Mouse (Mus musculus): Measurements from ENCODE around the gene Cd48. TPM values are rescaled to one million over a fixed set of nuclear protein-coding genes. Genes with fewer than 3 reads are reported as not detected.

Gene Cd48
- polyA plus RNA-seq, 1 experiment from 2014 or later: 2.5 TPM

DNA sequence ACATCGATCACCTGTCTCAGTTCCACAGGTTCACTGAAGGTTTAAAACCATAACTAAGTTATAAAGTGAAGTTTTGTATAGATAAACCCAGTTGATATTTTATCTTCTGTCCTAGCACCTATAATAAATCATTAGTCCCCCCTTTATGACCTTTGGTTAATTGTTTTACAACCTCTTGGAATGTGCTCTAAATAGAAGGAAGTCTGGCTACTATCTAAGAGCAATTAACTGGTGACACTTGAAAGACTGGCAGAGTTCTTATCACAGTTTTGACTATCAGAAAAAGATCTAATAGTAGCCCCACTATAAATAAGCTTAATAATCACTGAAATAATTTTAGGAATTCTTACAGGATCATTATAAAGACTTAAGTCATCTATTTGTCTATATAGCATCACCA lies 34.4 kb downstream of the Cd48 start:
- no peak for ATAC-seq (replicated peaks; ENCODE audit: low FRiP score, low TSS enrichment, low read depth)
- Histone ChIP-seq H3K36me3 (ENCODE audit: control insufficient read depth, insufficient read depth, low read length) (no peaks in the 10 kb centered on the region), H3K4me3 (ENCODE audit: low read depth, low read length) (no peak overlapping the region), H3K27ac (ENCODE audit: low read depth) (no peak overlapping the region), H3K9ac (ENCODE audit: low read length) (no peak overlapping the region), H3K27me3 (replicated peaks; ENCODE audit: control insufficient read depth, insufficient read depth, low read length) (no peaks in the 10 kb centered on the region), H3K4me1 (replicated peaks; ENCODE audit: control insufficient read depth, insufficient read depth, low read length) (no peaks in the 10 kb centered on the region), H3K4me2 (ENCODE audit: low read length) (no peak overlapping the region), H3K9me3 (ENCODE audit: control insufficient read depth, low read length) (no peaks in the 10 kb centered on the region)
- no peak for DNase-seq (ENCODE audit: low spot score)
- 14% methylated on average over 1 of the region's 1 CpGs for WGBS

DNA sequence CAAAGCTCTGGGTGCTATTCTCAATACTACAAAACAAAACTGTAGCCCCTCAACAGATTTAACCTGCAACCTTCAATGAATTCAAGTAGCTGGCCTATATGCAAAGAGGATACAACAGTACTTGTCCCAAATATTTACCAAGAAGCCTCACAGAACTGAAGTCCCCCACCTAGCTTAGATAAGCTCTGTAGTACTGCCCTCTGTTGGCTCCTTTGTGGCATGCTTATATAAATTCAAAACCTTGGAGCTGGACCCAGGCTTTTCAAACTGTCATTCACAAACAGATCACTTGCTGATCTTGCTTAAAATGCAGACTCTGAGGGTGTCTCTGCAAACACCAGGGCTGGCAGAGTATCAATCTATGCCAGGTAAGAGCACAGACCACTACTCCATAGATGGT lies 49.4 kb downstream of the Cd48 start:
- H3K4me2 ChIP-seq (ENCODE audit: low read length): no peak overlapping the region
- no peaks in the 10 kb centered on the region for H3K27me3 ChIP-seq (replicated peaks; ENCODE audit: control insufficient read depth, insufficient read depth, low read length)
- H3K9ac ChIP-seq (ENCODE audit: low read length): no peak overlapping the region
- no peak for DNase-seq (ENCODE audit: low spot score)
- no peak overlapping the region for H3K4me3 ChIP-seq (ENCODE audit: low read depth, low read length)
- no peak overlapping the region for H3K27ac ChIP-seq (ENCODE audit: low read depth)
- H3K4me1 ChIP-seq (replicated peaks; ENCODE audit: control insufficient read depth, insufficient read depth, low read length): no peaks in the 10 kb centered on the region
- H3K36me3 ChIP-seq (ENCODE audit: control insufficient read depth, insufficient read depth, low read length): no peaks in the 10 kb centered on the region
- no peak for ATAC-seq (replicated peaks; ENCODE audit: low FRiP score, low TSS enrichment, low read depth)
- no peaks in the 10 kb centered on the region for H3K9me3 ChIP-seq (ENCODE audit: control insufficient read depth, low read length)

DNA sequence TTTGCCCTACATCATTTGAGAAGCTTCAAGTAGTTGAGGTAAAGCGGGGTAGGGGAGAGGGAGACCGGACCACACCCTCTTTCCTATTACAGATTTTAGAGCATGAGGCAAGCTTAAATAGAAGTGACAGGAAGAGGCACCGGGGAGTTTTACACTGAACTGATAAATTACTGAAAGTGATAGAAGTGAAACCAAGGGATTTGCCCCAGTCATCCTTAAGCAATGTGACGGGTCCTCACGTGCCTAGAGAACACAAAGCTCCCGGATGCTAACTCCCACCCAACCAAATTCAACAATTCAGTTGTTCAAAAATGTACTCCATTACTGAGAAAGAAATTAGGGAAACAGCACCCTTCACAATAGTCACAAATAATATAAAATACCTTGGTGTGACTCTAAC lies 53.1 kb downstream of the Cd48 start:
- Histone ChIP-seq H3K4me3 (ENCODE audit: low read depth, low read length) (no peak overlapping the region), H3K4me1 (replicated peaks; ENCODE audit: control insufficient read depth, insufficient read depth, low read length) (no peaks in the 10 kb centered on the region), H3K9ac (ENCODE audit: low read length) (no peak overlapping the region), H3K27ac (ENCODE audit: low read depth) (no peak overlapping the region), H3K36me3 (ENCODE audit: control insufficient read depth, insufficient read depth, low read length) (no peaks in the 10 kb centered on the region), H3K27me3 (replicated peaks; ENCODE audit: control insufficient read depth, insufficient read depth, low read length) (no peaks in the 10 kb centered on the region), H3K9me3 (ENCODE audit: control insufficient read depth, low read length) (no peaks in the 10 kb centered on the region), H3K4me2 (ENCODE audit: low read length) (no peak overlapping the region)
- DNase-seq (ENCODE audit: low spot score) (no peak), ATAC-seq (replicated peaks; ENCODE audit: low FRiP score, low TSS enrichment, low read depth) (no peak)
- 79% methylated on average over 6 of the region's 6 CpGs for WGBS

DNA sequence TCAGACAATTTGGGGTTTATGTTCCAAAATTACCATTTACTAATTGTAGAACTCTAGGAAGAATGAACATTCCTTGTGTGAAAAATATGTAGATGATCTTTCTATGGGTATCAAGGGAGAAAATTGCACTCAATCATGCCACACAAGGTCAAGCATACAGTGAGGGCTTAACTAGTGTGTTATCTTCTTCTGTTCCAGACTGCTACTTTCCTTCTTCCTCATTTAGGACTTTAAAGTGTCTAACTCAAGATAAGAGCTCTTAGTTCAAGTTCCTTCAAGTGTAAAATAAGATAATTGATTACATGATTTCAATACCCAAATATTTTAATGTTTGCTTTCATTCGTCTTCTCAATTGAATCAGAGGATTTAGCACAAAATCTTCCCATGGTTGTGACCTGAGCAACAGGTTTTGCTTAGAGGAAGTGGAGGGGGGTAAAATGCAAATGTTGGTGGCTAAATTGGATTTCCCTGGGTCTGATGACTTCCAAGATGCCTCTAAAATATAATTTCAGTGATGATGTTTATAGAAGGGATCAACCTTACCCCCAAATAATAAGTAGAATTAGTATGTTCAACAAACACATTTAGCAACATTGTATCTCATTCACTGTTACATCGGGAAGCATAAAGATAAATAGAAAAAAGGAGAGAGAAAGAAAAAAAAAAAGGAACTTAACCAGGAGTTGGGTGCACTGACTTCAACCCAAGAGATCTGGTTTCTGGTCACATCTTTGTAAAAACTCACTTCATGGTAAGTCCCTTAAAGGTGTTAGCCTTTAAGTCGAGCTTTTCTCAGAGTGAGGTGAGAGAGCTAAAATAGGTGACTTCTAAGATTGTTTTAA lies 66.5 kb downstream of the Cd48 start:
- H3K27ac ChIP-seq (ENCODE audit: low read depth): no peak overlapping the region
- no peak for ATAC-seq (replicated peaks; ENCODE audit: low FRiP score, low TSS enrichment, low read depth)

More for the DNA sequence above, 66.5 kb downstream of the Cd48 start:
- no peaks in the 10 kb centered on the region for H3K4me1 ChIP-seq (replicated peaks; ENCODE audit: control insufficient read depth, insufficient read depth, low read length)
- no peaks in the 10 kb centered on the region for H3K36me3 ChIP-seq (ENCODE audit: control insufficient read depth, insufficient read depth, low read length)
- no peaks in the 10 kb centered on the region for H3K27me3 ChIP-seq (replicated peaks; ENCODE audit: control insufficient read depth, insufficient read depth, low read length)
- no peak for DNase-seq (ENCODE audit: low spot score)
- H3K9me3 ChIP-seq (ENCODE audit: control insufficient read depth, low read length): no peaks in the 10 kb centered on the region
- no peak overlapping the region for H3K9ac ChIP-seq (ENCODE audit: low read length)
- 77% methylated on average over 3 of the region's 3 CpGs for WGBS
- H3K4me3 ChIP-seq (ENCODE audit: low read depth, low read length): no peak overlapping the region
- H3K4me2 ChIP-seq (ENCODE audit: low read length): no peak overlapping the region

Small RNAs within 50 kb of the gene (microRNA-seq; reads per million reads assigned to microRNA genes)
- gene Mir7683: not detected

Other genes with a start within 250 kb of the Cd48 start
- gene F11r, start 244.5 kb upstream of the Cd48 start, polyA plus RNA-seq (2014; fragmentation: Nextera tagmentation; extraction: Ambion mirVana): 88.7 and 92.1 TPM in 2 replicates
- gene Alyref2, start 178.5 kb upstream of the Cd48 start, polyA plus RNA-seq (2014; fragmentation: Nextera tagmentation; extraction: Ambion mirVana): 10.9 and 12.3 TPM in 2 replicates
- gene Itln1, start 146.7 kb upstream of the Cd48 start, polyA plus RNA-seq (2014; fragmentation: Nextera tagmentation; extraction: Ambion mirVana): not detected in 2 replicates
- 0.31 and 0.35 TPM in 2 replicates for gene Cd244a, start 122.8 kb upstream of the Cd48 start, polyA plus RNA-seq (2014; fragmentation: Nextera tagmentation; extraction: Ambion mirVana)
- gene Ly9, start 74.6 kb upstream of the Cd48 start, polyA plus RNA-seq (2014; fragmentation: Nextera tagmentation; extraction: Ambion mirVana): 0.11 and 0.15 TPM in 2 replicates
- 0.16 TPM in 1 of 2 replicates, not detected in the other for gene Slamf7, start 29.0 kb upstream of the Cd48 start, polyA plus RNA-seq (2014; fragmentation: Nextera tagmentation; extraction: Ambion mirVana)
- 0.15 and 0.19 TPM in 2 replicates for gene Slamf1, start 85.1 kb downstream of the Cd48 start, polyA plus RNA-seq (2014; fragmentation: Nextera tagmentation; extraction: Ambion mirVana)
- 1.5 and 1.8 TPM in 2 replicates for gene Cd84, start 157.7 kb downstream of the Cd48 start, polyA plus RNA-seq (2014; fragmentation: Nextera tagmentation; extraction: Ambion mirVana)
- not detected in 2 replicates for gene Gm10521, start 213.7 kb downstream of the Cd48 start, polyA plus RNA-seq (2014; fragmentation: Nextera tagmentation; extraction: Ambion mirVana)
- gene Slamf6, start 235.5 kb downstream of the Cd48 start, polyA plus RNA-seq (2014; fragmentation: Nextera tagmentation; extraction: Ambion mirVana): 0.28 TPM in 1 of 2 replicates, not detected in the other